Mouse (Mus musculus): Measurements from ENCODE around the gene Ccnb1ip1.

The Ccnb1ip1 gene

GRCm38 (mm10) chr14:50784391-50785250, 22.9 kb downstream of the Ccnb1ip1 start:
- DNase-seq (ENCODE audit: low spot score in 2 of 2): peak; percentile 10 to 14

- DNase-seq (ENCODE audit: low spot score in 2 of 2): no peak
These were observed 25.4 kb downstream of the Ccnb1ip1 start for GRCm38 (mm10) chr14:50782166-50782565.

GRCm38 (mm10) chr14:50771342-50771741, 36.2 kb downstream of the Ccnb1ip1 start:
- DNase-seq (ENCODE audit: low spot score in 2 of 2): no peak

- no peak for DNase-seq (ENCODE audit: low spot score in 2 of 2)
These were observed 41.8 kb downstream of the Ccnb1ip1 start for GRCm38 (mm10) chr14:50765736-50766135.

- no peak for DNase-seq (ENCODE audit: low spot score in 2 of 2)
These were observed 49.0 kb downstream of the Ccnb1ip1 start for GRCm38 (mm10) chr14:50758416-50759085.

DNA sequence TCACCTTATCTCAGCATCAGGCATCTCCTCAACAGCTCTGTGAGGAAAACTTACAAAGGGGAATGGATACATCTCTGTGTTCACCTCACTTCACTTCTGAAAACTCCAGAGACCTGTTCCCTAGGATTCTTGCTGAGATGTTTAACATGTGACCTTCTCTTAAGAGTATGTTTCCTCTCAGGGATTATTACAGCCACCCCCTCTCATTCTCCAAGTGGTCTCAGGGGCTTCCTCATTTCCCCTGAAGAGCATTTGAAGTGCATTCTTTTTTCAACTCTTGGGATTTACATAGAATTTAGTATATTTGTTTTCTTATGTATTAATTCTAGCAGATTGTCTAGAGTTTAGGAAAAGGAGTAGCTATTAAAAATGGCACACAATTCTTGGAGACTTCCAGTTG, 62.5 kb downstream of the Ccnb1ip1 start, which contains the start of gene Olfr749:
Gene Olfr749, minus strand, starts transcription at position 101 of the 400 bp plus-strand sequence.
- DNase-seq (ENCODE audit: low spot score in 2 of 2): no peak

GRCm38 (mm10) chr14:50741584-50741983, 65.9 kb downstream of the Ccnb1ip1 start:
- DNase-seq (ENCODE audit: low spot score in 2 of 2): no peak

DNA sequence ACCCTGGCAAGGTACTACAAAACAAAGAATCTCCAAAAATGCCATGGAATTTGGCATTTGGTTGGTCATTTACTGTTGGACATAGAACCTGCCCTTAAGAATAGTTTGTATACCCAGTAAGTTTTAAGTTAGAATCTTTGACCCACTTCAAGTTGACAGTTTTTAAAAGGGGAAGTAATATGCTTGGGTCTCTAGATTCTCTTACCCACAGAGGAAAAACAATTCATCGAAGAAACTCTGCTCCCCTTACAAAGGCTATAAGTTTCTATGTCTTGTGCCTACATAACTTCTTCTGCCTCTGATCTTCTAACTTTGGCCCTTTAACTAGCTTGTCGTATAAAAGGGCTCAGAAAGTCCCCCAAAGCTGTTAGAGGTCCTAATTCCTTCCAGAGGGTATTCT, 67.2 kb downstream of the Ccnb1ip1 start:
- DNase-seq (ENCODE audit: low spot score in 2 of 2): no peak
